Mouse (Mus musculus) hindbrain, embryonic 15.5 days (tissue): ENCODE results near the gene Mid1. TPM values are rescaled to one million over a fixed set of nuclear protein-coding genes. Genes with fewer than 3 reads are reported as not detected.
"Not testable (repeated sequence)": the region's sequence is repeated elsewhere in the genome, so short reads cannot be mapped to it uniquely, and the experiment has no call there.

ENCODE experiments used
- ATAC-seq: fragments of 200-750 bp; cut with Nextera tagmentation; 2 replicates; pipeline ENCODE4 v1.8.0; 2017; ENCODE audit warnings: low read depth, moderate number of reproducible peaks, moderate TSS enrichment; ENCODE audit not compliant: low FRiP score
- H3K27ac ChIP-seq: fragments of 300-500 bp; sonication (generic); replicated peaks from 2 replicates; pipeline ENCODE4 v1.5.1; 2015; ENCODE audit warnings: mild to moderate bottlenecking, inconsistent platforms
- H3K27me3 ChIP-seq: fragments of 300-500 bp; sonication (generic); 2 replicates; pipeline ENCODE4 v1.6.1; 2015; ENCODE audit warnings: control low read depth, inconsistent platforms
- H3K36me3 ChIP-seq: fragments of 300-500 bp; sonication (generic); 2 replicates; pipeline ENCODE4 v1.6.1; 2015; ENCODE audit warnings: control low read depth, inconsistent platforms
- H3K4me1 ChIP-seq: fragments of 300-500 bp; sonication (generic); replicated peaks from 2 replicates; pipeline ENCODE4 v1.6.1; 2015; ENCODE audit warnings: control low read depth, inconsistent platforms
- H3K4me2 ChIP-seq: fragments of 300-500 bp; sonication (generic); 2 replicates; pipeline ENCODE4 v1.6.1; 2015; ENCODE audit warnings: moderate library complexity, mild to moderate bottlenecking, inconsistent platforms
- H3K4me3 ChIP-seq: fragments of 300-500 bp; sonication (generic); 2 replicates; pipeline ENCODE4 v1.5.1; 2015; ENCODE audit warnings: mild to moderate bottlenecking, inconsistent platforms
- H3K9ac ChIP-seq: fragments of 300-500 bp; sonication (generic); 2 replicates; pipeline ENCODE4 v1.6.1; 2015; ENCODE audit warnings: inconsistent platforms
- H3K9me3 ChIP-seq: fragments of 300-500 bp; sonication (generic); 2 replicates; pipeline ENCODE4 v1.6.1; 2016; ENCODE audit warnings: control low read depth, inconsistent platforms
- WGBS: fragments of 180-500 bp; shearing (Covaris S2); methylation state at CpG from one replicate; pipeline ENCODE4 v1.1.7; 2015; 5-methylcytosine and 5-hydroxymethylcytosine counted together
- polyA plus RNA-seq: library from polyadenylated mRNA; unstranded; fragments of >200 nt; fragmentation: Nextera tagmentation; extraction: Ambion mirVana; gene quantifications from 2 replicates; pipeline ENCODE4 v1.2.1, GENCODE M21; 2015

The Mid1 gene
- polyA plus RNA-seq, 1 experiment from 2014 or later = 6.4 TPM

GRCm38 (mm10) chrX:169933228-169933627, 248.2 kb downstream of the Mid1 start:
- no peak overlapping the region for H3K4me2 ChIP-seq
- H3K9ac ChIP-seq = no peak overlapping the region
- H3K4me3 ChIP-seq = no peak overlapping the region
- H3K9me3 ChIP-seq = no peaks in the 10 kb centered on the region
- no peaks in the 10 kb centered on the region for H3K4me1 ChIP-seq
- 78% methylated on average over 3 of the region's 3 CpGs for WGBS
- H3K27ac ChIP-seq = no peak overlapping the region
- H3K36me3 ChIP-seq = no peaks in the 10 kb centered on the region
- peaks cover 19% of the 10 kb centered on the region; the same call in 1 of the 2 replicates for H3K27me3 ChIP-seq
- ATAC-seq = no peak

- ATAC-seq = no peak
- no peak overlapping the region for H3K27ac ChIP-seq
- WGBS = 64% methylated on average over 5 of the region's 5 CpGs
- H3K9me3 ChIP-seq = no peaks in the 10 kb centered on the region
- no peak overlapping the region for H3K9ac ChIP-seq
- H3K4me1 ChIP-seq = no peaks in the 10 kb centered on the region
- H3K27me3 ChIP-seq = peaks cover 15% of the 10 kb centered on the region; the same call in 1 of the 2 replicates
- H3K4me2 ChIP-seq = no peak overlapping the region
- H3K4me3 ChIP-seq = no peak overlapping the region
- no peaks in the 10 kb centered on the region for H3K36me3 ChIP-seq
These were observed 252.2 kb downstream of the Mid1 start for GRCm38 (mm10) chrX:169937119-169937719.

GRCm38 (mm10) chrX:169940531-169940930, 255.5 kb downstream of the Mid1 start:
- H3K27me3 ChIP-seq = 0 out of 2 replicates have a peak, but pooled peaks cover 8% of the 10 kb centered on the region
- no peaks in the 10 kb centered on the region for H3K36me3 ChIP-seq
- no peak overlapping the region for H3K27ac ChIP-seq
- no peak for ATAC-seq
- no peaks in the 10 kb centered on the region for H3K4me1 ChIP-seq
- WGBS = 76% methylated on average over 4 of the region's 4 CpGs
- no peak overlapping the region for H3K4me3 ChIP-seq
- no peaks in the 10 kb centered on the region for H3K9me3 ChIP-seq
- H3K9ac ChIP-seq = no peak overlapping the region
- no peak overlapping the region for H3K4me2 ChIP-seq

GRCm38 (mm10) chrX:169950596-169950995, 265.6 kb downstream of the Mid1 start:
- no peaks in the 10 kb centered on the region for H3K36me3 ChIP-seq
- no peaks in the 10 kb centered on the region for H3K4me1 ChIP-seq
- no peak overlapping the region for H3K4me2 ChIP-seq
- H3K9ac ChIP-seq = no peak overlapping the region
- no peak overlapping the region for H3K27ac ChIP-seq
- 0 out of 2 replicates have a peak, but pooled peaks cover 2% of the 10 kb centered on the region for H3K27me3 ChIP-seq
- 67% methylated on average over 1 of the region's 1 CpGs for WGBS
- H3K4me3 ChIP-seq = no peak overlapping the region
- no peaks in the 10 kb centered on the region for H3K9me3 ChIP-seq
- no peak for ATAC-seq

GRCm38 (mm10) chrX:169969337-169969736, 284.3 kb downstream of the Mid1 start:
- Histone ChIP-seq H3K27me3 (no peaks in the 10 kb centered on the region), H3K36me3 (peaks cover 7% of the 10 kb centered on the region; the same call in 1 of the 2 replicates), H3K9me3 (peaks cover 14% of the 10 kb centered on the region), H3K27ac (no peak overlapping the region), H3K4me2 (no peak overlapping the region), H3K4me3 (no peak overlapping the region), H3K4me1 (no peaks in the 10 kb centered on the region), H3K9ac (no peak overlapping the region)
- 91% methylated on average over 1 of the region's 1 CpGs for whole genome bisulfite sequencing
- no peak for ATAC-seq

- peak; percentile 32; the same call in 1 of the 2 replicates for ATAC-seq
- H3K4me1 ChIP-seq, H3K36me3 ChIP-seq, H3K27ac ChIP-seq, H3K4me2 ChIP-seq, H3K9ac ChIP-seq, H3K27me3 ChIP-seq, H3K4me3 ChIP-seq: not testable (repeated sequence)
- WGBS = 88% methylated on average over 3 of the region's 3 CpGs
- H3K9me3 ChIP-seq = peaks cover 14% of the 10 kb centered on the region
These were observed 284.8 kb downstream of the Mid1 start for GRCm38 (mm10) chrX:169969765-169970164.

- 90% methylated on average over 7 of the region's 7 CpGs for WGBS
- H3K4me1 ChIP-seq, H3K4me2 ChIP-seq, H3K9ac ChIP-seq, H3K27me3 ChIP-seq, H3K36me3 ChIP-seq, ATAC-seq, H3K4me3 ChIP-seq, H3K27ac ChIP-seq: not testable (repeated sequence)
- peaks cover 14% of the 10 kb centered on the region for H3K9me3 ChIP-seq
These were observed 285.5 kb downstream of the Mid1 start for GRCm38 (mm10) chrX:169970546-169970945.

- ATAC-seq, H3K27me3 ChIP-seq, H3K9ac ChIP-seq, H3K36me3 ChIP-seq, H3K27ac ChIP-seq, H3K4me2 ChIP-seq, H3K4me1 ChIP-seq, H3K4me3 ChIP-seq: not testable (repeated sequence)
- 90% methylated on average over 6 of the region's 6 CpGs for WGBS
- peaks cover 14% of the 10 kb centered on the region for H3K9me3 ChIP-seq
These were observed 286.6 kb downstream of the Mid1 start for GRCm38 (mm10) chrX:169971562-169971961.

GRCm38 (mm10) chrX:169972131-169972530, 287.1 kb downstream of the Mid1 start:
- WGBS = 81% methylated on average over 2 of the region's 2 CpGs
- peak; percentile 48; the same call in 1 of the 2 replicates for ATAC-seq
- H3K4me1 ChIP-seq, H3K27me3 ChIP-seq, H3K4me2 ChIP-seq, H3K9ac ChIP-seq, H3K4me3 ChIP-seq, H3K27ac ChIP-seq: not testable (repeated sequence)
- Histone ChIP-seq H3K9me3 (peaks cover 14% of the 10 kb centered on the region), H3K36me3 (peaks cover 10% of the 10 kb centered on the region)

- 75% methylated on average over 6 of the region's 6 CpGs for WGBS
- not testable (repeated sequence) for ATAC-seq, H3K4me3 ChIP-seq, H3K4me2 ChIP-seq, H3K4me1 ChIP-seq, H3K9ac ChIP-seq, H3K27ac ChIP-seq, H3K27me3 ChIP-seq
- H3K36me3 ChIP-seq = peaks cover 13% of the 10 kb centered on the region
- H3K9me3 ChIP-seq = peaks cover 14% of the 10 kb centered on the region
These were observed 287.9 kb downstream of the Mid1 start for GRCm38 (mm10) chrX:169972791-169973494.

- H3K4me1 ChIP-seq, ATAC-seq, H3K4me3 ChIP-seq, H3K4me2 ChIP-seq, H3K27ac ChIP-seq, H3K27me3 ChIP-seq, H3K9ac ChIP-seq: not testable (repeated sequence)
- peaks cover 13% of the 10 kb centered on the region for H3K36me3 ChIP-seq
- WGBS = 60% methylated on average over 3 of the region's 3 CpGs
- H3K9me3 ChIP-seq = peaks cover 18% of the 10 kb centered on the region
These were observed 288.8 kb downstream of the Mid1 start for GRCm38 (mm10) chrX:169973806-169974205.

- H3K4me1 ChIP-seq, H3K4me3 ChIP-seq, H3K4me2 ChIP-seq, H3K27me3 ChIP-seq, H3K27ac ChIP-seq, ATAC-seq, H3K9ac ChIP-seq: not testable (repeated sequence)
- Histone ChIP-seq H3K9me3 (peaks cover 23% of the 10 kb centered on the region), H3K36me3 (peaks cover 13% of the 10 kb centered on the region)
- WGBS = 65% methylated on average over 4 of the region's 4 CpGs
These were observed 289.5 kb downstream of the Mid1 start for GRCm38 (mm10) chrX:169974456-169974855.
